Mouse (Mus musculus) lung, adult 2 months (tissue): Measurements from ENCODE around the gene Abcf1. TPM values are rescaled to one million over a fixed set of nuclear protein-coding genes. Genes with fewer than 3 reads are reported as not detected.

Source experiments
- DNase-seq: peaks from one replicate; pipeline ENCODE4 v3.0.0; 2022
- H3K4me1 ChIP-seq: fragments of 200-500 bp; 2 replicates; pipeline ENCODE4 v1.6.1; 2011; ENCODE audit warnings: low read length; ENCODE audit not compliant: control insufficient read depth, insufficient read depth
- H3K4me3 ChIP-seq: fragments of 200-500 bp; replicated peaks from 2 replicates; pipeline ENCODE3; 2011; ENCODE audit warnings: low read depth, mild to moderate bottlenecking, control low read depth, low read length; ENCODE audit errors: extremely low read depth
- CTCF ChIP-seq: fragments of 200-500 bp; IDR thresholded peaks from 2 replicates; pipeline ENCODE4 v1.5.1; 2011; ENCODE audit warnings: mild to moderate bottlenecking, low read length, control low read depth; ENCODE audit not compliant: insufficient read depth
- POLR2A ChIP-seq: fragments of 200-500 bp; IDR thresholded peaks from 2 replicates; pipeline ENCODE4 v1.6.1; 2011; ENCODE audit warnings: low read depth, mild to moderate bottlenecking, control low read depth, low read length, borderline replicate concordance; ENCODE audit errors: extremely low read depth
- WGBS: fragments of 180-500 bp; shearing (Covaris S2); methylation state at CpG from one replicate; pipeline ENCODE4 v1.1.7; 2018; 5-methylcytosine and 5-hydroxymethylcytosine counted together
- polyA plus RNA-seq: library from polyadenylated mRNA; depleted of rRNA; stranded (reverse); fragments of >200 nt; gene quantifications from 2 replicates; pipeline ENCODE4 v1.2.3, GENCODE M21; 2012

Abcf1 gene
- polyA plus RNA-seq, 1 experiment = 60.6 TPM

GRCm38 (mm10) chr17:35999356-35999755 lies 29.8 kb upstream of the Abcf1 start:
- Histone ChIP-seq H3K4me1 (peaks cover 6% of the 10 kb centered on the region; the same call in 1 of the 2 replicates), H3K4me3 (no peak overlapping the region)
- DNase-seq = no peak
- WGBS = 68% methylated on average over 7 of the region's 7 CpGs
- TF ChIP-seq CTCF = no peak
- TF ChIP-seq POLR2A = no peak

GRCm38 (mm10) chr17:35998545-35999305 lies 29.2 kb upstream of the Abcf1 start:
- Histone ChIP-seq H3K4me3 (no peak overlapping the region), H3K4me1 (peaks cover 6% of the 10 kb centered on the region; the same call in 1 of the 2 replicates)
- WGBS = 67% methylated on average over 6 of the region's 6 CpGs
- TF ChIP-seq CTCF = no peak
- no peak for TF ChIP-seq POLR2A
- DNase-seq = no peak

GRCm38 (mm10) chr17:35997713-35998510 lies 28.4 kb upstream of the Abcf1 start:
- Histone ChIP-seq H3K4me1 (peaks cover 6% of the 10 kb centered on the region; the same call in 1 of the 2 replicates), H3K4me3 (no peak overlapping the region)
- TF ChIP-seq POLR2A = no peak
- no peak for TF ChIP-seq CTCF
- 51% methylated on average over 12 of the region's 12 CpGs for WGBS
- DNase-seq = no peak

GRCm38 (mm10) chr17:35996949-35997348 lies 27.4 kb upstream of the Abcf1 start:
- DNase-seq = peak; percentile 93
- under 1% methylated on average over 11 of the region's 11 CpGs for WGBS
- Histone ChIP-seq H3K4me1 (peaks cover 6% of the 10 kb centered on the region; the same call in 1 of the 2 replicates), H3K4me3 (no peak overlapping the region)
- TF ChIP-seq CTCF (peak; percentile 95), POLR2A (0 out of 2 replicates have a peak, but pooled peaks have one; percentile 3)

- under 1% methylated on average over 14 of the region's 14 CpGs for WGBS
Measured at GRCm38 (mm10) chr17:35994879-35995240, 25.3 kb upstream of the Abcf1 start.

GRCm38 (mm10) chr17:35994175-35994878 lies 24.8 kb upstream of the Abcf1 start:
- TF ChIP-seq POLR2A (peak; percentile 84; the same call in 1 of the 2 replicates), CTCF (no peak)
- Histone ChIP-seq H3K4me3 (peak overlapping the region; percentile 63), H3K4me1 (peaks cover 6% of the 10 kb centered on the region; the same call in 1 of the 2 replicates)
- DNase-seq = peak; percentile 80
- WGBS = 2% methylated on average over 31 of the region's 31 CpGs

More at GRCm38 (mm10) chr17:35994879-35995240, 25.3 kb upstream of the Abcf1 start:
- DNase-seq = no peak
- H3K4me1 ChIP-seq = peaks cover 6% of the 10 kb centered on the region; the same call in 1 of the 2 replicates
- peak overlapping the region; percentile 63 for H3K4me3 ChIP-seq
- no peak for TF ChIP-seq CTCF
- no peak for TF ChIP-seq POLR2A

GRCm38 (mm10) chr17:35993675-35994074 lies 24.1 kb upstream of the Abcf1 start:
- TF ChIP-seq CTCF (peak; percentile 99), POLR2A (no peak)
- 3% methylated on average over 17 of the region's 17 CpGs for WGBS
- H3K4me3 ChIP-seq = peak overlapping the region; percentile 44

GRCm38 (mm10) chr17:35991781-35992180 lies 22.2 kb upstream of the Abcf1 start:
- DNase-seq = no peak
- H3K4me1 ChIP-seq = peaks cover 2% of the 10 kb centered on the region; the same call in 1 of the 2 replicates
- 28% methylated on average over 10 of the region's 10 CpGs for WGBS
- TF ChIP-seq POLR2A (no peak), CTCF (no peak)
- no peak overlapping the region for H3K4me3 ChIP-seq

More at GRCm38 (mm10) chr17:35993675-35994074, 24.1 kb upstream of the Abcf1 start:
- peaks cover 6% of the 10 kb centered on the region; the same call in 1 of the 2 replicates for H3K4me1 ChIP-seq
- DNase-seq = peak; percentile 79

- TF ChIP-seq CTCF (no peak), POLR2A (no peak)
- no peak for DNase-seq
- WGBS = 94% methylated on average over 9 of the region's 9 CpGs
- H3K4me3 ChIP-seq = no peak overlapping the region
- H3K4me1 ChIP-seq = peaks cover 6% of the 10 kb centered on the region; the same call in 1 of the 2 replicates
Measured at GRCm38 (mm10) chr17:35981776-35982175, 12.2 kb upstream of the Abcf1 start.
